Mouse (Mus musculus) embryonic facial prominence, embryonic 15.5 days (tissue): ENCODE data around the gene Wnt7a. TPM values are rescaled to one million over a fixed set of nuclear protein-coding genes. Genes with fewer than 3 reads are reported as not detected.

Source experiments
- ATAC-seq: fragments of 200-750 bp; cut with Nextera tagmentation; 2 replicates; pipeline ENCODE4 v1.8.0; 2017; ENCODE audit warnings: low read depth, moderate TSS enrichment; ENCODE audit not compliant: insufficient number of reproducible peaks, low FRiP score, low TSS enrichment
- H3K27ac ChIP-seq: fragments of 300-500 bp; sonication (generic); replicated peaks from 2 replicates; pipeline ENCODE4 v1.5.1; 2015; ENCODE audit warnings: mild to moderate bottlenecking, inconsistent platforms
- H3K27me3 ChIP-seq: fragments of 300-500 bp; sonication (generic); 2 replicates; pipeline ENCODE4 v1.6.1; 2015; ENCODE audit warnings: inconsistent platforms
- H3K36me3 ChIP-seq: fragments of 300-500 bp; sonication (generic); 2 replicates; pipeline ENCODE4 v1.6.1; 2015; ENCODE audit warnings: mild to moderate bottlenecking, inconsistent platforms
- H3K4me1 ChIP-seq: fragments of 300-500 bp; sonication (generic); 2 replicates; pipeline ENCODE4 v1.6.1; 2015; ENCODE audit warnings: inconsistent platforms
- H3K4me2 ChIP-seq: fragments of 300-500 bp; sonication (generic); replicated peaks from 2 replicates; pipeline ENCODE4 v1.6.1; 2015; ENCODE audit warnings: mild to moderate bottlenecking, inconsistent platforms
- H3K4me3 ChIP-seq: fragments of 300-500 bp; sonication (generic); replicated peaks from 2 replicates; pipeline ENCODE4 v1.5.1; 2015; ENCODE audit warnings: mild to moderate bottlenecking, inconsistent platforms
- H3K9ac ChIP-seq: fragments of 300-500 bp; sonication (generic); 2 replicates; pipeline ENCODE4 v1.6.1; 2015; ENCODE audit warnings: inconsistent platforms
- H3K9me3 ChIP-seq: fragments of 300-500 bp; sonication (generic); replicated peaks from 2 replicates; pipeline ENCODE4 v1.6.1; 2016; ENCODE audit warnings: inconsistent platforms
- WGBS: fragments of 180-500 bp; shearing (Covaris S2); methylation state at CpG from one replicate; pipeline ENCODE4 v1.1.7; 2015; 5-methylcytosine and 5-hydroxymethylcytosine counted together
- polyA plus RNA-seq: library from polyadenylated mRNA; unstranded; fragments of >200 nt; fragmentation: Nextera tagmentation; extraction: Ambion mirVana; gene quantifications from 2 replicates; pipeline ENCODE4 v1.2.1, GENCODE M21; 2015

Wnt7a gene
- polyA plus RNA-seq, 1 experiment from 2014 or later: 1.1 TPM

DNA sequence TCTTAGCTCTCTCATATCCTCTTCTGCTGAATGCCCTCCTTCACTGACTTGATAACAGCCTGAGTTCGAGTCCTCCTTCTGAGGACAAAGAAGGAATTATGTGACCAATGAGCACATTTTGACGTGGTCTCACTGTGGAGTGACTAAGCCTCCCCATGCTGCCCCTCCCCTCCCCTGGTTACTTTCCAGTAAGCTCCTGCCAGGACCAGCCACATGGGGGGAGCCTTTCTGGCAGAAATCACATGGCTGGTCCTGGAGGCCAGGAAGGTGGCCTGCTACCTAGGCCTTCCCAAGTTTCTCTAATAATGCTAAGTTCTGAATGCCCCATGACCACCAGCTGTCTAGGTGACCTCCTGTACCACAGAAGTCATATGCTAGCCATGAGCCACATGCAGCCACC, 27.3 kb downstream of the Wnt7a start:
- Histone ChIP-seq H3K27ac (no peak overlapping the region), H3K9me3 (no peaks in the 10 kb centered on the region), H3K9ac (no peak overlapping the region), H3K36me3 (no peaks in the 10 kb centered on the region), H3K4me3 (no peak overlapping the region), H3K4me1 (no peaks in the 10 kb centered on the region), H3K27me3 (no peaks in the 10 kb centered on the region), H3K4me2 (no peak overlapping the region)
- no peak for ATAC-seq
- 47% methylated on average over 2 of the region's 2 CpGs for WGBS

DNA sequence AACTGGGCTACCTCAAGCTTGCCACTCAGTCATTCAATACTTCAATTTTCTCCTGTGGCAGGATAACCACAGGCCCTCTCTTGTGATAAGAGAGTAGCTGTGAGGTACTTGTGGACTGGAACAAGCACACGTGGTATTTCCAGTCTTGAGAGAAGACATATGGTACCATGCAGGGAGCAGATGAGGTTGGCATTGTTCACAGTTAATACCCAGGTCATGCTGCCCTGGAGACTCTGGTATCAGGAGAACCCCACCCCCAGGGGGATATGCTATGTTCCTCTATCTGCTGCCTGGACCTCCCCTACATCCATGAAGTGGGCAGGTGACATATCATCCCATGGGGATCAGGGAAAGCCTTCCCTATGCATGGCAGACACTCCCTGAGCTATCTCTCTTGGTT, 27.9 kb downstream of the Wnt7a start:
- no peak overlapping the region for H3K4me3 ChIP-seq
- H3K9ac ChIP-seq: no peak overlapping the region
- ATAC-seq: no peak
- H3K27ac ChIP-seq: no peak overlapping the region
- no peak overlapping the region for H3K4me2 ChIP-seq
- no peaks in the 10 kb centered on the region for H3K9me3 ChIP-seq
- no peaks in the 10 kb centered on the region for H3K36me3 ChIP-seq
- no peaks in the 10 kb centered on the region for H3K4me1 ChIP-seq
- no peaks in the 10 kb centered on the region for H3K27me3 ChIP-seq
- WGBS: 72% methylated on average over 1 of the region's 1 CpGs

DNA sequence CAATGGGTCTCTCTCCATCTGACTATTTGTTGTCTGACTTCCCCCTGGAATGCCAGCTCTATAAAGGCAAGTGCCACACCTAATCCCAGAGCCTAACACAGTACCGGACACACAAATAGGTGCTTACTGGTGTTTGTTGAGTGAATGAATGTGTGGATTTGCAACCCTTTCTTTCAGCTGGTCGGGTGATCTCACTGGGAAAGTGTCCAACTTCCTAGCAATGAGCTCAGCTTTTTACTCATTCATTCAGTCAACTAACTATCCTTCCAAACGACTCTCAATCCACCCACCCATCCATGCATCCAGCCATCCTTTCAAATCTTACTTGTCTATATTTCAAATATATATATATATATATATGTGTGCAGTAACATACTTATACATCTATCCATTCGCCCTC, 31.3 kb downstream of the Wnt7a start:
- no peaks in the 10 kb centered on the region for H3K27me3 ChIP-seq
- WGBS: 62% methylated on average over 4 of the region's 4 CpGs
- no peaks in the 10 kb centered on the region for H3K4me1 ChIP-seq
- no peak for ATAC-seq
- H3K27ac ChIP-seq: no peak overlapping the region
- no peak overlapping the region for H3K9ac ChIP-seq
- no peak overlapping the region for H3K4me3 ChIP-seq
- no peaks in the 10 kb centered on the region for H3K36me3 ChIP-seq
- no peak overlapping the region for H3K4me2 ChIP-seq
- no peaks in the 10 kb centered on the region for H3K9me3 ChIP-seq

DNA sequence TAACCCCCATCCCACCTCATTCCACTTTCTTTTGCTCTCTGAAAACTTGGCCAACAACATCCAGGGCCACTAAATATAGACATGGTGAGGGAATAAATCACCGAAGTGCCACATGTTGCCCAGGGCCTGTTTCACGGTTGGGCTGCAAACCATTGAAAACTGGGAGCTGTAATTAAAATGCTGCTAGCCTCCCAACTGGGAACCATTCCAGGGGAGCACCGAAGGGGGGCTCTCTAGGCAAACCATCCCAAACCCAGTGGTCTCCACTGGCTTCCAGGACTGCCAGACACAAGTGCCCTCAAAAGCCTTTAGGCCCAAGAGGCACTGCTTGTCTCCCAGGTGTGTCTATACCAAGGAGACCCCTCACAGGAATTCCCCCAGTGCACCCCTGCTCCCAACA, 31.9 kb downstream of the Wnt7a start:
- Histone ChIP-seq H3K9ac (no peak overlapping the region), H3K36me3 (no peaks in the 10 kb centered on the region), H3K27me3 (no peaks in the 10 kb centered on the region), H3K27ac (no peak overlapping the region), H3K4me1 (no peaks in the 10 kb centered on the region), H3K9me3 (no peaks in the 10 kb centered on the region), H3K4me2 (no peak overlapping the region), H3K4me3 (no peak overlapping the region)
- no peak for ATAC-seq
- 66% methylated on average over 3 of the region's 3 CpGs for WGBS

DNA sequence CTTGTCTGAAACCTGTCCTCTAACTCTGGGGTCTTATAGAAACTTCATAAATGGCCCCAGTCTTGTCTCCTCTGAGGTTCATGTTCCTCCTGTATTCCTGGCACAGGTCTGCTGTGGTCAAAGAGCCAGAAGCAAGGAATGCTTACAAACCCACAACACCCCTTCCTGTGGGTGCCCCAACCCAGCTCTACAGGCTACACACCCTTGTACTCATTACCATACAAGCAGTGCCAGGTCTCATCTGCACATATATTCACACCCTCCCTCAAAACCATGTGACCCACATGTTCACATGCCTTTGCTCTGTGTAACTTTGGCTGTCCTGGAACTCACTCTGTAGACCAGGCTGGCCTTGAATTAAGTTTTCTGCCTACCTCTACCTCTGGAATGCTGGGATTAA, 38.2 kb downstream of the Wnt7a start:
- Histone ChIP-seq H3K9me3 (no peaks in the 10 kb centered on the region), H3K4me3 (no peak overlapping the region), H3K9ac (no peak overlapping the region), H3K27ac (peak overlapping the region; percentile 31; the same call in 1 of the 2 replicates), H3K4me2 (no peak overlapping the region), H3K36me3 (no peaks in the 10 kb centered on the region), H3K27me3 (no peaks in the 10 kb centered on the region), H3K4me1 (no peaks in the 10 kb centered on the region)
- ATAC-seq: peak; percentile 27; the same call in 1 of the 2 replicates

DNA sequence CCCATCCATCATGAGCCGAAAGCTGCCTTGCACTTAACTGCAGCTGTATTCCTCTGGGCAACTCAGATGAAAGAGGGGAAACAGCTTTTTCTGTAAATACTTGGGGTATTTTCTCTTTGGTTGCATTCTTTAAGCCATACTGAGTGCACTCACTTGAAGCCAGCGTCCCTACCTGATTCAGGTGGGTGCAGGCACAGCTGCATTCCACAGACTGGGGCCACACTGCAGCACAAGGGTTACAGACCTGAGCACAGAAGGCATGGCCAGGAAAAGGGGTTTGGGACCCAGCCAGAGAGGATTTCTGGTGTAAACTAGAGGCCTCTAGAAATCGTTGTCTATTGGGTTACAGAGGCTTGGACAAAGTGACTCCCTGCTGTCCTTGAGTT, 38.6 kb downstream of the Wnt7a start:
- Histone ChIP-seq H3K27me3 (no peaks in the 10 kb centered on the region), H3K9ac (no peak overlapping the region), H3K27ac (peak overlapping the region; percentile 31; the same call in 1 of the 2 replicates), H3K36me3 (no peaks in the 10 kb centered on the region), H3K4me3 (no peak overlapping the region), H3K4me1 (no peaks in the 10 kb centered on the region), H3K9me3 (no peaks in the 10 kb centered on the region), H3K4me2 (no peak overlapping the region)
- ATAC-seq: no peak
- WGBS: 18% methylated on average over 3 of the region's 3 CpGs

DNA sequence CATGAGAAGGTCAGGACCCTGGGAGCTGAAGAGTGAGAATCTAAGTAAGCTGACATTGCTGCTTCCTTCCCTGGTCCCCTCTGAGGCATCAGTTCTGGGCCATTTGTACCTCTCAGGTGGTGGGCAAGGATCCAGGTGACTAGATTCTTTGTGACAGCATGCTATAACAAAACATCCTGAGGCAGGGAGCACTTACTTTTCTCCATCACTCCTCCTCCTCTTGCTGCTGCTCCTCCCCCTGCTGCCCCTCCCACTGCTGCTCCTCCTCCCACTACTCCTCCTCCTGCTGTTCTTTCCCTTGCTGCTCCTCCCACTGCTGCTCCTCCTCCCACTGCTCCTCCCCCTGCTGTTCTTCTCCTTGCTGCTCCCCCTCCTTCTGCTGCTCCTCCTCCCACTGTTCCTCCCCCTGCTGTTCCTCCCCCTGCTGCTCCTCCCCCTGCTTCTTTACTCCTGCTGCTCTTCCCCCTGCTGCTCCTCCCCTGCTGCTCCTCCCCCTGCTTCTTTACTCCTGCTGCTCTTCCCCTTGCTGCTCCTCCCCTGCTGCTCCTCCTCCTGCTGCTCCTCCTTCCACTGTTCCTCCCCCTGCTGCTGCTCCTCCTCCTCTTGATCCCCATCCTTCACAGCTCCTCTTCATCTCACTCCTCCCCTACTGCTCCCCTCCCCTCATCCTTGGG, 39.1 kb downstream of the Wnt7a start:
- H3K27ac ChIP-seq: no peak overlapping the region
- no peak overlapping the region for H3K4me2 ChIP-seq
- no peak for ATAC-seq
- H3K36me3 ChIP-seq: no peaks in the 10 kb centered on the region
- no peaks in the 10 kb centered on the region for H3K4me1 ChIP-seq
- no peaks in the 10 kb centered on the region for H3K9me3 ChIP-seq
- H3K4me3 ChIP-seq: no peak overlapping the region
- H3K27me3 ChIP-seq: no peaks in the 10 kb centered on the region
- no peak overlapping the region for H3K9ac ChIP-seq

DNA sequence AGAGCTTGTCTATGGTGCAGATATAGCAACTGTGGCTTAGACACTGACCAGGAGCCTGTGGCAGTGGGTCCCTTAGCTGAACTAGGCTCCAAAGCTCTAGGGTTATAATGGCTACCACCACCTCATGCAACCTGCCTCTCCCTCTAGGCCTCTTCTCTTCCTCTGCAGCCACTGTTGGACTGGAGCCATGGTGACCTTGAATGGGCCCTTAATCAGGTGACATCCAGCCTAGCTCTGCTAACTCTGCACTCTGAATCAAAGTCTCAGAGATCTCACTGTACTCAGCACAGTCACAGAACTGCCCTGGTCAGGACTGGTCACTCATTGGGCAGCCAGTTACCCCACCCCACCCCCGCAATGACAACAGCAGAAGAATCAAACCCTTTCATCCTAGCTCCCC, 44.4 kb downstream of the Wnt7a start:
- H3K4me2 ChIP-seq: no peak overlapping the region
- 88% methylated on average over 1 of the region's 1 CpGs for WGBS
- no peak overlapping the region for H3K9ac ChIP-seq
- H3K9me3 ChIP-seq: no peaks in the 10 kb centered on the region
- H3K4me3 ChIP-seq: no peak overlapping the region
- H3K27ac ChIP-seq: no peak overlapping the region
- H3K27me3 ChIP-seq: no peaks in the 10 kb centered on the region
- no peak for ATAC-seq
- H3K36me3 ChIP-seq: no peaks in the 10 kb centered on the region
- no peaks in the 10 kb centered on the region for H3K4me1 ChIP-seq

DNA sequence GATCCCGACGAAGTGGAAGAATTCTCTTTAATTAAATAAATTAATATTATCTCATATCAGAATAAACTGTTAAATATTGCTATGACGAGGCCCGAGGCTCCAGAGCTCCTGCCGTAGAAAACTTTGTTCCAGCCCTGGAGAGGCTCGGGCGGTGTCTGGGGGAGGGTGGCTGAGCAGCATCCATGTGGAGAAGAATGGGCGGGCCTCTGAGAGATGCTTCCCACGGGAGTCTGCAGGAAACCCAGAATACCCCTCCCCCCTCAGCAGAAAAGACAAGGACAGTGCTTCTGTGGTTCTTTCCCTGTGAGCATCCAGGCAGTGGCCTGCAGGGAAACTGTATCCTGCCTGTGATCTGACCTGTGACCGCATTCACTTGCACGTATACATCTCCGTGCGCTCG, 45.7 kb downstream of the Wnt7a start:
- 56% methylated on average over 14 of the region's 14 CpGs for WGBS

DNA sequence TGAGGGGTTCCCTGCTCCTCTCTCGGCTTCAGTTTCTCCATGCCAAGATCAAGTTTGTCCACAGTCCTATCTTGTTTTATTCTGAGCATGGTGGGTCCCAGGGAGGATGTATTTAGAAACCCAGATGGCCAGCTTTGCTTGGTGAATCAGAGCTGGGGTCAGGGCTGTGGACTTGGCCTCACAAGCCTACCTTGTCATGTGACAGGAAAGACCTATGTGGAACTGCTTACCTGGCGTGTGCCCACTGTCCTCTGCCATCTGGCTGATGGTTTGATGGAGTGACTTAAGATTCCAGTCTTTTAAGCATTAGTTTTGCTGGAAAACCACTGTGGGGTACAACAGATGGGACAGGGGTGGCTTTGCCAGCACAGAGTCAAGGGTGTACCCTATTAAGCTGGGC, 48.4 kb downstream of the Wnt7a start:
- Histone ChIP-seq H3K36me3 (no peaks in the 10 kb centered on the region), H3K27me3 (no peaks in the 10 kb centered on the region; the same call in 1 of the 2 replicates), H3K27ac (no peak overlapping the region), H3K9ac (no peak overlapping the region), H3K4me2 (no peak overlapping the region), H3K4me1 (no peaks in the 10 kb centered on the region), H3K9me3 (no peaks in the 10 kb centered on the region), H3K4me3 (no peak overlapping the region)
- WGBS: 70% methylated on average over 2 of the region's 2 CpGs
- no peak for ATAC-seq

More for the DNA sequence above, 45.7 kb downstream of the Wnt7a start:
- H3K27ac ChIP-seq: no peak overlapping the region
- no peak overlapping the region for H3K4me3 ChIP-seq
- no peak for ATAC-seq
- no peaks in the 10 kb centered on the region for H3K4me1 ChIP-seq
- H3K36me3 ChIP-seq: no peaks in the 10 kb centered on the region
- H3K9ac ChIP-seq: no peak overlapping the region
- H3K9me3 ChIP-seq: no peaks in the 10 kb centered on the region
- no peaks in the 10 kb centered on the region for H3K27me3 ChIP-seq
- H3K4me2 ChIP-seq: no peak overlapping the region

DNA sequence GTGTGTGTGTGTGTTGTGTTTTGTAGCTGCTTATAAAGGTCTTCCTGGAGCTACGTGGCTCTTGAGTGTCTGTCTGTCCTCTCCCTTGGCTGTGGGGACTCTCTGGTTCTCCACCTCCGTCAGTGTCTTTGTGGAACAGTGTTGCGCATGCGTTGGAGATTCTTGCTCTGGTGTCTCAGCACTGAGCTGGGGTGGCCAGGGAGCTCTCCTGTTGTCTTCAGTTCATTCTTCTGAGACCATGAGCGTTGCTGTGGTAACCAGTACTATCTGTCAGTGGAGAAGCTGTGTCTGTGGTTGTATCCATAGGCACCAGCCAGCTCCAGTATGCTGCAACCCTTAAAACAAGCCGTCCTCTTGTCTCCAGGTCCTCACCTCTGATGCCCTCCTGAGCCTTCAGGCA, 50.2 kb downstream of the Wnt7a start:
- no peaks in the 10 kb centered on the region for H3K4me1 ChIP-seq
- no peak overlapping the region for H3K27ac ChIP-seq
- H3K4me2 ChIP-seq: no peak overlapping the region
- no peaks in the 10 kb centered on the region for H3K9me3 ChIP-seq
- H3K4me3 ChIP-seq: no peak overlapping the region
- ATAC-seq: no peak
- 85% methylated on average over 6 of the region's 6 CpGs for WGBS
- H3K27me3 ChIP-seq: no peaks in the 10 kb centered on the region; the same call in 1 of the 2 replicates
- no peak overlapping the region for H3K9ac ChIP-seq
- H3K36me3 ChIP-seq: no peaks in the 10 kb centered on the region

DNA sequence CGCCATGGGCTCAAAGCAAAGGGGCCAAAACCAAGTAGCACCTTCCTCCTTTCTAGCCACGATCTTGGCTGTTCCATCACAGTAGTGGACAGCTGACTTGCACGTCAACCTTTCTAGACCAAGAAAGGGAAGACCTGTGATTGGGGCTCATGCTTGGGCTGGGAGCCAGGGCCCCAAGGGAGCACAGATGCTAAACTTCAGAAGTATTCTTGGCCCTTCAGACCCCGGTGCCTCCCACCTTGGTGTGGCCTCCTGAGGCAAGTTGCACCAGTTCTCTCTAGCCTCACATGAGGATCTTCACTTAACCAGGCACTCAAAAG, 50.8 kb downstream of the Wnt7a start:
- no peaks in the 10 kb centered on the region; the same call in 1 of the 2 replicates for H3K27me3 ChIP-seq
- no peak overlapping the region for H3K4me2 ChIP-seq
- H3K36me3 ChIP-seq: no peaks in the 10 kb centered on the region
- 87% methylated on average over 4 of the region's 4 CpGs for WGBS
- H3K9ac ChIP-seq: no peak overlapping the region
- no peaks in the 10 kb centered on the region for H3K4me1 ChIP-seq
- no peaks in the 10 kb centered on the region for H3K9me3 ChIP-seq
- H3K4me3 ChIP-seq: no peak overlapping the region
- no peak overlapping the region for H3K27ac ChIP-seq
- no peak for ATAC-seq
